Mouse (Mus musculus): ENCODE measurements around the gene Olfr291. TPM values are rescaled to one million over a fixed set of nuclear protein-coding genes. Genes with fewer than 3 reads are reported as not detected.

Olfr291 gene
- total RNA-seq (2023): not detected

GRCm38 (mm10) chr7:84853253-84853652, at the start of gene Olfr291:
Olfr291 (plus strand) TSS chr7:84853553.

Other genes starting within 250 kb of the Olfr291 start
- gene Fah, start 246.8 kb upstream of the Olfr291 start, total RNA-seq (2023): 1.8 TPM
- 138 TPM for gene Zfand6, start 163.6 kb upstream of the Olfr291 start, total RNA-seq (2023)
- not detected for gene Vmn2r65, start 110.6 kb downstream of the Olfr291 start, total RNA-seq (2023)
- not detected for gene Vmn2r66, start 158.7 kb downstream of the Olfr291 start, total RNA-seq (2023)

Data from CD4-positive naive resting alpha-beta T cell, adult 76 days (primary cell).